Comparison of ENCODE assay signal across 13 mouse cellular contexts in genomic region chr15:82347852-82348251, GRCm38 (mm10). TPM values are rescaled to one million over a fixed set of nuclear protein-coding genes. Genes with fewer than 3 reads are reported as not detected.
DNase-seq lines count a peak whose midpoint lies in the region; ATAC-seq and TF ChIP-seq lines count a peak whose summit lies in the region.
"Had no signal": no experiment of that assay in that cellular context is flagged by ENCODE, and none has a peak within 500 bp of the region (broad histone marks: within the 10 kb centered on the region; RNA-seq: fewer than 3 reads in every experiment).

No protein-coding gene starts in this region.

- ATAC-seq in heart, embryonic 15.5 days (replicated peaks; ENCODE audit: insufficient number of reproducible peaks, insufficient read depth, low FRiP score, low read depth): no peak
- no peak for ATAC-seq in neural tube, embryonic 13.5 days (ENCODE audit: low read depth)
- no peak for ATAC-seq in limb, embryonic 12.5 days (ENCODE audit: insufficient number of reproducible peaks, insufficient read depth, low FRiP score, low TSS enrichment, low read depth)
- ATAC-seq: forebrain, embryonic 16.5 days had no signal

- H3K9me3 ChIP-seq in heart, embryonic 15.5 days (replicated peaks): no peaks in the 10 kb centered on the region
- H3K9me3 ChIP-seq in neural tube, embryonic 13.5 days: no peaks in the 10 kb centered on the region
- no peaks in the 10 kb centered on the region for H3K9me3 ChIP-seq in limb, embryonic 12.5 days
- H3K9me3 ChIP-seq: hindbrain, embryonic 15.5 days; lung, embryonic 15.5 days had no signal

- DNase-seq in heart, postnatal 14 days: no peak
- DNase-seq in neural tube, embryonic 10.5 days (ENCODE audit: extremely low spot score, low spot score): no peak
- no peak for DNase-seq in left cerebral cortex, postnatal 36 days (ENCODE audit: low spot score in 2 of 2)
- DNase-seq: cerebellum, adult 11-12 months; kidney, postnatal 36 days; thymus, adult 18-20 months had no signal

- no peak for TF ChIP-seq POLR2A in small intestine, adult 2 months (IDR thresholded peaks at IDR 0.05; ENCODE audit: low read depth, low read length)

- no peak overlapping the region for H3K27ac ChIP-seq in heart, embryonic 15.5 days
- no peak overlapping the region for H3K27ac ChIP-seq in neural tube, embryonic 13.5 days (replicated peaks)
- H3K27ac ChIP-seq in limb, embryonic 12.5 days: no peak overlapping the region
- H3K27ac ChIP-seq in small intestine, adult 2 months (ENCODE audit: insufficient read depth, low read depth, low read length): peak overlapping the region; percentile 78; the same call in 1 of the 2 replicates
- H3K27ac ChIP-seq: hindbrain, embryonic 15.5 days; lung, embryonic 15.5 days had no signal

- WGBS in heart, embryonic 15.5 days: 92% methylated on average over 12 of the region's 12 CpGs
- 95% methylated on average over 12 of the region's 12 CpGs for WGBS in neural tube, embryonic 13.5 days
- WGBS in limb, embryonic 12.5 days: 94% methylated on average over 12 of the region's 12 CpGs
- 91% methylated on average over 12 of the region's 12 CpGs for WGBS in small intestine, adult 2 months

- H3K27me3 ChIP-seq in heart, embryonic 15.5 days: no peaks in the 10 kb centered on the region
- no peaks in the 10 kb centered on the region for H3K27me3 ChIP-seq in neural tube, embryonic 13.5 days
- no peaks in the 10 kb centered on the region for H3K27me3 ChIP-seq in limb, embryonic 12.5 days
- H3K27me3 ChIP-seq in small intestine, adult 2 months (ENCODE audit: control insufficient read depth, insufficient read depth, low read length): no peaks in the 10 kb centered on the region
- H3K27me3 ChIP-seq: hindbrain, embryonic 15.5 days; lung, embryonic 15.5 days had no signal

- H3K4me1 ChIP-seq in heart, embryonic 15.5 days (replicated peaks): peaks cover 27% of the 10 kb centered on the region
- peaks cover 37% of the 10 kb centered on the region for H3K4me1 ChIP-seq in neural tube, embryonic 13.5 days (replicated peaks)
- peaks cover 24% of the 10 kb centered on the region for H3K4me1 ChIP-seq in limb, embryonic 12.5 days (replicated peaks)
- peaks cover 30% of the 10 kb centered on the region for H3K4me1 ChIP-seq in small intestine, adult 2 months (ENCODE audit: control insufficient read depth, insufficient read depth, insufficient read length, low read length)

- intact Hi-C loops in heart, postnatal 14 days (cut with DNase I): no loop called here
- intact Hi-C loops in left cerebral cortex, postnatal 36 days (cut with DNase I): no loop called here

- peak overlapping the region; percentile 73; the same call in 1 of the 2 replicates for H3K4me2 ChIP-seq in heart, embryonic 15.5 days
- peak overlapping the region; percentile 97; the same call in 1 of the 2 replicates for H3K4me2 ChIP-seq in neural tube, embryonic 13.5 days
- H3K4me2 ChIP-seq in limb, embryonic 12.5 days: 0 out of 2 replicates have a peak overlapping the region, but pooled peaks have one; percentile 86

- no peak overlapping the region for H3K9ac ChIP-seq in heart, embryonic 15.5 days
- H3K9ac ChIP-seq in neural tube, embryonic 13.5 days: peak overlapping the region; percentile 79; the same call in 1 of the 2 replicates
- H3K9ac ChIP-seq in limb, embryonic 12.5 days (replicated peaks): no peak overlapping the region

- peaks cover 35% of the 10 kb centered on the region for H3K36me3 ChIP-seq in heart, embryonic 15.5 days
- peaks cover 35% of the 10 kb centered on the region for H3K36me3 ChIP-seq in neural tube, embryonic 13.5 days
- peaks cover 47% of the 10 kb centered on the region for H3K36me3 ChIP-seq in limb, embryonic 12.5 days
- peaks cover 32% of the 10 kb centered on the region for H3K36me3 ChIP-seq in small intestine, adult 2 months (ENCODE audit: control insufficient read depth, insufficient read depth, low read length)

- no peak for TF ChIP-seq CTCF in small intestine, adult 2 months (IDR thresholded peaks at IDR 0.05; ENCODE audit: extremely low read depth, insufficient read length, insufficient replicate concordance, low read depth, low read length)

- no peak overlapping the region for H3K4me3 ChIP-seq in heart, embryonic 15.5 days
- no peak overlapping the region; the same call in 1 of the 2 replicates for H3K4me3 ChIP-seq in neural tube, embryonic 13.5 days
- H3K4me3 ChIP-seq in limb, embryonic 12.5 days (replicated peaks): no peak overlapping the region
- no peak overlapping the region for H3K4me3 ChIP-seq in small intestine, adult 2 months (ENCODE audit: low read depth, low read length)

RNA-seq across cellular contexts. Expression of gene Ndufa6, which starts 6.3 kb away (rescaled TPM):
- polyA plus RNA-seq in heart, embryonic 15.5 days (2015; fragmentation: Nextera tagmentation; extraction: Ambion mirVana): 483 and 678 TPM in 2 replicates
- total RNA-seq in heart, postnatal 14 days (2021): 100 to 1,000 TPM; 577 to 610 TPM
- 343 and 383 TPM in 2 replicates for polyA plus RNA-seq in neural tube, embryonic 13.5 days (2015; fragmentation: Nextera tagmentation; extraction: Ambion mirVana)
- 302 and 311 TPM in 2 replicates for polyA plus RNA-seq in limb, embryonic 12.5 days (2016; fragmentation: Nextera tagmentation; extraction: Ambion mirVana)
- 410 and 669 TPM in 2 replicates for polyA plus RNA-seq in small intestine, adult 2 months (2012; rRNA removed)
- 100 to 1,000 TPM; 198 to 199 TPM for total RNA-seq in left cerebral cortex, postnatal 36 days (2021)

RNA-seq across cellular contexts. Expression of gene Smdt1, which starts 9.1 kb away (rescaled TPM):
- polyA plus RNA-seq in heart, embryonic 15.5 days (2015; fragmentation: Nextera tagmentation; extraction: Ambion mirVana): 334 and 337 TPM in 2 replicates
- total RNA-seq in heart, postnatal 14 days (2021): 100 to 1,000 TPM; 197 to 205 TPM
- polyA plus RNA-seq in neural tube, embryonic 13.5 days (2015; fragmentation: Nextera tagmentation; extraction: Ambion mirVana): 383 and 401 TPM in 2 replicates
- polyA plus RNA-seq in limb, embryonic 12.5 days (2016; fragmentation: Nextera tagmentation; extraction: Ambion mirVana): 204 and 226 TPM in 2 replicates
- polyA plus RNA-seq in small intestine, adult 2 months (2012; rRNA removed): 200 and 394 TPM in 2 replicates
- total RNA-seq in left cerebral cortex, postnatal 36 days (2021): 100 to 1,000 TPM; 127 to 144 TPM

RNA-seq across cellular contexts. Expression of gene Pheta2, which starts 9.1 kb away (rescaled TPM):
- 6.3 and 11.5 TPM in 2 replicates for polyA plus RNA-seq in heart, embryonic 15.5 days (2015; fragmentation: Nextera tagmentation; extraction: Ambion mirVana)
- 1 to 10 TPM; 2.0 to 2.3 TPM for total RNA-seq in heart, postnatal 14 days (2021)
- polyA plus RNA-seq in neural tube, embryonic 13.5 days (2015; fragmentation: Nextera tagmentation; extraction: Ambion mirVana): 3.0 and 3.7 TPM in 2 replicates
- polyA plus RNA-seq in limb, embryonic 12.5 days (2016; fragmentation: Nextera tagmentation; extraction: Ambion mirVana): 11.0 and 11.3 TPM in 2 replicates
- 0.42 and 0.56 TPM in 2 replicates for polyA plus RNA-seq in small intestine, adult 2 months (2012; rRNA removed)
- 1 to 10 TPM in 1 of 2 experiments, under 1 TPM in 1; 0.57 to 1.4 TPM for total RNA-seq in left cerebral cortex, postnatal 36 days (2021)

RNA-seq across cellular contexts. Expression of gene Naga, which starts 9.1 kb away (rescaled TPM):
- polyA plus RNA-seq in heart, embryonic 15.5 days (2015; fragmentation: Nextera tagmentation; extraction: Ambion mirVana): 39.1 and 52.3 TPM in 2 replicates
- 10 to 100 TPM; 28.9 to 33.4 TPM for total RNA-seq in heart, postnatal 14 days (2021)
- 26.5 and 33.4 TPM in 2 replicates for polyA plus RNA-seq in neural tube, embryonic 13.5 days (2015; fragmentation: Nextera tagmentation; extraction: Ambion mirVana)
- 33.6 and 34.1 TPM in 2 replicates for polyA plus RNA-seq in limb, embryonic 12.5 days (2016; fragmentation: Nextera tagmentation; extraction: Ambion mirVana)
- polyA plus RNA-seq in small intestine, adult 2 months (2012; rRNA removed): 83.2 and 196 TPM in 2 replicates
- total RNA-seq in left cerebral cortex, postnatal 36 days (2021): 10 to 100 TPM; 35.9 to 39.3 TPM

RNA-seq across cellular contexts. Expression of gene Cyp2d22, which starts 32.2 kb away (rescaled TPM):
- polyA plus RNA-seq in heart, embryonic 15.5 days (2015; fragmentation: Nextera tagmentation; extraction: Ambion mirVana): 12.3 and 14.2 TPM in 2 replicates
- total RNA-seq in heart, postnatal 14 days (2021): 10 to 100 TPM; 21.9 to 25.7 TPM
- 1.5 and 3.5 TPM in 2 replicates for polyA plus RNA-seq in neural tube, embryonic 13.5 days (2015; fragmentation: Nextera tagmentation; extraction: Ambion mirVana)
- 3.3 and 5.2 TPM in 2 replicates for polyA plus RNA-seq in limb, embryonic 12.5 days (2016; fragmentation: Nextera tagmentation; extraction: Ambion mirVana)
- 18.5 and 67.5 TPM in 2 replicates for polyA plus RNA-seq in small intestine, adult 2 months (2012; rRNA removed)
- 10 to 100 TPM; 27.6 to 32.4 TPM for total RNA-seq in left cerebral cortex, postnatal 36 days (2021)
